Comparison of ENCODE assay signal across 10 mouse cellular contexts in genomic region chr1:64106127-64106526, GRCm38 (mm10). TPM values are rescaled to one million over a fixed set of nuclear protein-coding genes. Genes with fewer than 3 reads are reported as not detected.
A peak's percentile ranks its signal among the peaks of the same experiment; 100 is the strongest.
DNase-seq lines count a peak whose midpoint lies in the region; ATAC-seq and TF ChIP-seq lines count a peak whose summit lies in the region.
"Had no signal": no experiment of that assay in that cellular context is flagged by ENCODE, and none has a peak within 500 bp of the region (broad histone marks: within the 10 kb centered on the region; RNA-seq: fewer than 3 reads in every experiment).

No protein-coding gene starts in this region.

- no peaks in the 10 kb centered on the region for H3K27me3 ChIP-seq in kidney, embryonic 14.5 days (ENCODE audit: control insufficient read depth, insufficient read depth, low read length)
- no peaks in the 10 kb centered on the region for H3K27me3 ChIP-seq in embryonic facial prominence, embryonic 10.5 days (replicated peaks; ENCODE audit: low read depth, poor library complexity, severe bottlenecking)
- H3K27me3 ChIP-seq in midbrain, embryonic 11.5 days (ENCODE audit: control insufficient read depth, insufficient read depth, low read length), result no peaks in the 10 kb centered on the region

- no peak overlapping the region for H3K4me3 ChIP-seq in kidney, embryonic 14.5 days (ENCODE audit: low read length)
- H3K4me3 ChIP-seq in embryonic facial prominence, embryonic 10.5 days, result no peak overlapping the region
- H3K4me3 ChIP-seq in midbrain, embryonic 11.5 days (ENCODE audit: low read depth, low read length), result no peak overlapping the region
- H3K4me3 ChIP-seq in layer of hippocampus, adult 2 months, result no peak overlapping the region

- no peak for DNase-seq in kidney, postnatal 14 days
- DNase-seq in brain, embryonic 14.5 days (ENCODE audit: low read depth), result peak; percentile 50
- DNase-seq in embryonic facial prominence, embryonic 10.5 days (ENCODE audit: low spot score), result no peak
- peak; percentile 88 for DNase-seq in midbrain, embryonic 11.5 days (ENCODE audit: low spot score, missing footprints)
- DNase-seq in layer of hippocampus, adult 2 months (ENCODE audit: low spot score in 2 of 2), result no peak
- DNase-seq: cerebellum, postnatal 25 days; thymus, postnatal 14 days had no signal

- H3K9me3 ChIP-seq in kidney, embryonic 14.5 days (ENCODE audit: control insufficient read depth, low read length), result no peaks in the 10 kb centered on the region
- H3K9me3 ChIP-seq in embryonic facial prominence, embryonic 10.5 days, result no peaks in the 10 kb centered on the region
- H3K9me3 ChIP-seq in midbrain, embryonic 11.5 days (ENCODE audit: control insufficient read depth, low read length), result no peaks in the 10 kb centered on the region

- H3K9ac ChIP-seq in kidney, embryonic 14.5 days (ENCODE audit: low read depth, low read length), result no peak overlapping the region
- peak overlapping the region; percentile 27; the same call in 1 of the 2 replicates for H3K9ac ChIP-seq in midbrain, embryonic 11.5 days (ENCODE audit: low read length)

- peak; percentile 88 for ATAC-seq in kidney, embryonic 14.5 days (ENCODE audit: low FRiP score, low TSS enrichment)
- ATAC-seq in midbrain, embryonic 11.5 days (ENCODE audit: low FRiP score), result peak; percentile 80; the same call in 1 of the 2 replicates
- ATAC-seq in granulocyte monocyte progenitor cell, adult 5-6 weeks (replicated peaks; ENCODE audit: poor library complexity, severe bottlenecking), result no peak

- H3K36me3 ChIP-seq in kidney, embryonic 14.5 days (ENCODE audit: control insufficient read depth, insufficient read depth, low read length), result no peaks in the 10 kb centered on the region; the same call in 1 of the 2 replicates
- H3K36me3 ChIP-seq in embryonic facial prominence, embryonic 10.5 days (replicated peaks), result peaks cover 12% of the 10 kb centered on the region
- H3K36me3 ChIP-seq in midbrain, embryonic 11.5 days (ENCODE audit: control insufficient read depth, insufficient read depth, low read length), result no peaks in the 10 kb centered on the region

- H3K27ac ChIP-seq in kidney, embryonic 14.5 days (ENCODE audit: low read depth, low read length), result peak overlapping the region; percentile 79
- peak overlapping the region; percentile 57 for H3K27ac ChIP-seq in embryonic facial prominence, embryonic 10.5 days (replicated peaks)
- no peak overlapping the region for H3K27ac ChIP-seq in midbrain, embryonic 11.5 days (ENCODE audit: low read depth, low read length)
- no peak overlapping the region for H3K27ac ChIP-seq in layer of hippocampus, adult 2 months

- no peak for TF ChIP-seq CTCF in brain, embryonic 14.5 days (IDR thresholded peaks at IDR 0.05; ENCODE audit: borderline replicate concordance, extremely low read depth, insufficient read depth, insufficient read length)
- TF ChIP-seq CTCF in layer of hippocampus, adult 2 months (conservative IDR thresholded peaks at IDR 0.05), result no peak

- peaks cover 18% of the 10 kb centered on the region; the same call in 1 of the 2 replicates for H3K4me1 ChIP-seq in kidney, embryonic 14.5 days (ENCODE audit: control insufficient read depth, insufficient read depth, low read length)
- H3K4me1 ChIP-seq in embryonic facial prominence, embryonic 10.5 days, result peaks cover 22% of the 10 kb centered on the region
- H3K4me1 ChIP-seq in midbrain, embryonic 11.5 days (ENCODE audit: control insufficient read depth, insufficient read depth, low read length), result peaks cover 7% of the 10 kb centered on the region; the same call in 1 of the 2 replicates

- 2% methylated on average over 5 of the region's 5 CpGs for WGBS in kidney, embryonic 14.5 days
- WGBS in embryonic facial prominence, embryonic 10.5 days, result 46% methylated on average over 5 of the region's 5 CpGs
- WGBS in midbrain, embryonic 11.5 days, result 21% methylated on average over 5 of the region's 5 CpGs

- H3K4me2 ChIP-seq in kidney, embryonic 14.5 days (replicated peaks; ENCODE audit: low read depth, low read length), result peak overlapping the region; percentile 40
- 0 out of 2 replicates have a peak overlapping the region, but pooled peaks have one; percentile 8 for H3K4me2 ChIP-seq in midbrain, embryonic 11.5 days
- H3K4me2 ChIP-seq: heart, embryonic 11.5 days had no signal

- TF ChIP-seq POLR2A in brain, embryonic 14.5 days (IDR thresholded peaks at IDR 0.05; ENCODE audit: borderline replicate concordance, extremely low read depth, insufficient read depth, insufficient read length, poor library complexity, severe bottlenecking), result no peak

RNA-seq across cellular contexts. Expression of gene Klf7, which starts 16.0 kb away (rescaled TPM):
- polyA plus RNA-seq in kidney, embryonic 14.5 days (2014; fragmentation: Nextera tagmentation; extraction: Ambion mirVana), result 18.1 and 21.0 TPM in 2 replicates
- 25.8 and 42.7 TPM in 2 replicates for polyA plus RNA-seq in brain, embryonic 14.5 days (2012; rRNA removed)
- 14.8 and 15.2 TPM in 2 replicates for polyA plus RNA-seq in embryonic facial prominence, embryonic 10.5 days (2016; fragmentation: Nextera tagmentation; extraction: Ambion mirVana)
- polyA plus RNA-seq in midbrain, embryonic 11.5 days (2014; fragmentation: Nextera tagmentation; extraction: Ambion mirVana), result 30.4 and 32.0 TPM in 2 replicates
- 10 to 100 TPM; 30.1 to 31.9 TPM for total RNA-seq in layer of hippocampus, adult 2 months (2021)
- total RNA-seq in granulocyte monocyte progenitor cell, adult 5-6 weeks (2014; fragmentation: Nextera tagmentation), result 5.0 and 8.5 TPM in 2 replicates
- total RNA-seq in granulocyte monocyte progenitor cell, adult 5-6 weeks (2017), result 6.3 and 12.4 TPM in 2 replicates

Comparison
In these comparisons a context has a peak if more than half of its experiments do, and no peak if none do; other contexts are left out.
1. H3K27ac ChIP-seq: peak in kidney, embryonic 14.5 days (single experiment) and embryonic facial prominence, embryonic 10.5 days (single experiment); none in midbrain, embryonic 11.5 days (single experiment) and layer of hippocampus, adult 2 months (single experiment).
2. DNase-seq: peak in brain, embryonic 14.5 days (single experiment) and midbrain, embryonic 11.5 days (single experiment); none in kidney, postnatal 14 days (single experiment), embryonic facial prominence, embryonic 10.5 days (single experiment) and layer of hippocampus, adult 2 months (0 of 2).